Mouse (Mus musculus) heart, postnatal 25 days (tissue): Measurements from ENCODE around the gene Meox2. TPM values are rescaled to one million over a fixed set of nuclear protein-coding genes. Genes with fewer than 3 reads are reported as not detected.
A peak's percentile ranks its signal among the peaks of the same experiment; 100 is the strongest.
"Not testable (repeated sequence)": the region's sequence is repeated elsewhere in the genome, so short reads cannot be mapped to it uniquely, and the experiment has no call there.

ENCODE experiments used
- DNase-seq: peaks from one replicate; pipeline ENCODE4 v3.0.0; 2022; ENCODE audit warnings: low spot score
- intact Hi-C: fragments of 180-260 bp; cut with DNase I; formaldehyde crosslinking; loops from one replicate; pipeline ENCODE4 v1.15.1; 2025
- total RNA-seq, 2 experiments: library from RNA; stranded (reverse); gene quantifications; 2 replicates each; pipeline ENCODE4 v1.2.3; 2021

The Meox2 gene
- 10 to 100 TPM; 12.4 to 15.4 TPM for total RNA-seq

DNA sequence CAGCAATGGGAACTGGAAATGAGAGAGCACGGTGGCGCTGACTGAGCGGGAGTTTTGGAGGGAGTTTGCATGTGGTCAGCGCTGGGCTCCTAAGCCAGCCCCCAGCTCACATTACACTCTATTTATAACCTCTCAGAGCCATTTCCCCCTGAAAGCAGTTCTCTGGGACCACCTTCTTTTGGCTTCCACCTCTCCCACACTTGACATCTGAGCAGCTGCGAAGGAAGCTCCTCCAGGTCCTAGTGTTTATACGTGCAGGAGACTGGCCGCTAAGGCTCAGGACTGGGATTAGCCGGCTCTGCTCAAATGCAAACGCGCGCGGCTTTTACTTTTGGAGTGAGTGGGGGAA lies at the start of gene Meox2:
Gene Meox2 (plus strand): TSS at position 151 of the 349 bp plus-strand sequence.
- DNase-seq = peak; percentile 61
- intact Hi-C loops = loop anchor here (2.0 to 10.0 kb wide), 5 partner anchors 136 to 1074 kb away; partner anchors contain the start of gene Agmo

DNA sequence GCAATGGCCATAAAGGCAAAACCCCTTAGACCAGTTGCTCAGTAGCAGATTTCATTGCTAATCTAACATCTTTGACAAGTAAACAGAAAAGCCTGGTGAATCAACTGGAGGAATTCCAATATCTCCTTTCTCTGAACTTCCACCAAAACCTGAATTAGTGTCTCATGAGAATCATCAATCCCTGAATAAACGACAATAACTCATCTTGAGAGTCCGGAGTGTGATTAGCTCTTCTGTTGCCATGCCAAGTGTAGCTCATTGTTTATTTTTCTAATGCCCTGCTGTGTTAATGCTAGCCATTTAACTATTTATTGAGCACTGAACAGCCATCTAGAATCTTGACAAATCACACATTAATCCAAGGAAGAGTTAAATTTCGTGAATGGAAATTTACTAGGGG lies 35.7 kb upstream of the Meox2 start:
- DNase-seq = no peak
- intact Hi-C loops = loop anchor here (10.0 kb wide), 2 partner anchors 112 to 358 kb away; no protein-coding TSS in a partner anchor

GRCm38 (mm10) chr12:37077308-37077707 lies 31.0 kb upstream of the Meox2 start:
- intact Hi-C loops = loop anchor here (1.0 to 10.0 kb wide), 3 partner anchors 107 to 373 kb away; no protein-coding TSS in a partner anchor
- DNase-seq = no peak

DNA sequence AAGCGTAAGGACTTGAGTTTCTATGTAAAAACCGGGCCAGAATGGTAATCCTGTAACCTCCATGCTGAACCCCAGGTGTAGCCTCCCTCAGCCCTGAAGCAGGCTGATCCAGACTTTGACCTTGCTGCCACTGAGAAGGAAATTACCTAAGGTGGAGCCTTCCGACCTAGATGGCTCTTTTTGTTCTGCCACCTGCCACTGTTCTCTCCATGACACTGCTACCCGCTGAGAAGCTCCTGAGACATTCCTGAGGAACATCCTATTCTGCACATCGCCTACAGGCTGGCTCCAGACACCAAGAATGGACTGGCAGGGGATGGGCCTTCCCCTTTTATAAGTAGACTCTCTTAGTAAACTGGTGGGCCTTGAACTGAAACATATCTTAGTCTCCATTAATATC lies 28.3 kb upstream of the Meox2 start:
- DNase-seq, intact Hi-C loops: not testable (repeated sequence)

DNA sequence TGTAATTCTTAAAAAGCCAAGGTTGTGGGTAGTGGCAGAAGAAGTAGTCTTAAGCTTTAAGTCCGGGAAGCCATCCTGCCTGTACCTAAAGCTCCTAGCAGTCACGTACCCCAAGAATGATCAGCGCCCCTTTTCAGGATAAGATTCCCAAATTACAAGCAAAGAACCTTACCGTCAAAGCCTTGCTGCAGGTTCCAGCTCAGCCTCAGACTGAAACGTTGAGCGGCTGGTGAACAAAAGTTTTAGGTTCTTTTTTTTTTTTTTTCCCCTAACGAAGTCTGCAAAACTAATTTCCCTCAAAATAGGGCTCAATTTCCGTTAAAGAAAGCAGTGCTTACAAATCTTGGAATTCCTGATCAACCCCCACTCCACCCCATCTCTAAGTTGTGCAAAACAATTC lies 1.8 kb upstream of the Meox2 start:
- intact Hi-C loops = loop anchor here (2.0 to 10.0 kb wide), 6 partner anchors 56 to 1072 kb away; partner anchors contain the start of gene Agmo
- DNase-seq = no peak

DNA sequence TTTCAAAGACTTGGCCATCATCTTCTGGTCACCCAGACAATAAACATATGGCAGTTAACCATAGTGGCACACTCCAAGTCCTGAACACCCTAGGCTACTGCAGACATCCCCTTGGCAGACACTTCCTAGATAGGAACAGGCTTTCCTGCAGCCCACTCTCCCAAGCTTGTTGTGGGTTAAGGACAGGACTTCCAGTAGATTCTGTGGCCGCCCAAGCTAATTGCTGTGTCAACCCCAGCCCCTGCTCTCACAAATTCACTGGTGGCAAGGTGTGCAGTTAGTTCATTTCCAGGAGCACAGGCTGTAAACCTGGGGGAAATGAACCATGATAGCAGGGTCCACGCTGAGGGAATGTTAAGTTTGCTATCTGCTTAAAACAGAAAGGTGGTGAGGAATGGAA lies 1.2 kb upstream of the Meox2 start:
- intact Hi-C loops = loop anchor here (2.0 to 10.0 kb wide), 6 partner anchors 56 to 1072 kb away; partner anchors contain the start of gene Agmo

DNA sequence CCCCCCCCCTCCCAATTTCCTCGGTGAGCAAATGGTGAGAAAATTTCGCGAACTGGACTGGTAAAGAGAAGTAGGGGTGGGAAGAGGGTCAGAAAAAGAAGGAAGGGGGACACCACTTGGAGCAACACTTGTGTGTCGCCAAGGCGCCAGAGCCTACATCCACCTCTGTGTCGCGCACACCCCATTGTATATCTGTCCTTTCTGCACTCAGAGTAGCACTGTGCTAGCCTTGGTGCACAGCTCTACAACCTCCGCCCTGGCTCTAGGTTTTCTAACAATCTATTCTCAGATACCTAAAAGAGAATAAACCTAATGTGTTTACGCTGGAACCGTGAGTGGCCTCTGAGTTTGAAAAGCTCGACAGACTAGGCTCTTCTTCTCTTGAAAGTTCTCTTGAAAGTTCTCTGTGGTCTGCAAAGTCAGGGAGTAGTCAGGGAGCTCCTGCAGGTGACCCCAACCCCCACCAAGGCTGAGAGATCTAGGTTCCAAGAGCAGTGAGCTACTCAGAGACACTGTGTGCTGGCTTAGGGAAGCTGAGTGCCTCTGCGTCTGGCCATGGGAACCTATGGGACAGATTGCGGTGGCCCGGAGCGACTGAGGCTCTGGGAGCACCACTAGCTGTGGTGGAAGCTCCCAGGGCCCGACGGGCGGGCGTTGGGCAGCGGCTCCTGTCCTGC lies 489 bp upstream of the Meox2 start:
- intact Hi-C loops = loop anchor here (2.0 to 10.0 kb wide), 7 partner anchors 57 to 1073 kb away; partner anchors contain the start of gene Agmo
- DNase-seq = no peak

More for the DNA sequence above, 1.2 kb upstream of the Meox2 start:
- DNase-seq = no peak

DNA sequence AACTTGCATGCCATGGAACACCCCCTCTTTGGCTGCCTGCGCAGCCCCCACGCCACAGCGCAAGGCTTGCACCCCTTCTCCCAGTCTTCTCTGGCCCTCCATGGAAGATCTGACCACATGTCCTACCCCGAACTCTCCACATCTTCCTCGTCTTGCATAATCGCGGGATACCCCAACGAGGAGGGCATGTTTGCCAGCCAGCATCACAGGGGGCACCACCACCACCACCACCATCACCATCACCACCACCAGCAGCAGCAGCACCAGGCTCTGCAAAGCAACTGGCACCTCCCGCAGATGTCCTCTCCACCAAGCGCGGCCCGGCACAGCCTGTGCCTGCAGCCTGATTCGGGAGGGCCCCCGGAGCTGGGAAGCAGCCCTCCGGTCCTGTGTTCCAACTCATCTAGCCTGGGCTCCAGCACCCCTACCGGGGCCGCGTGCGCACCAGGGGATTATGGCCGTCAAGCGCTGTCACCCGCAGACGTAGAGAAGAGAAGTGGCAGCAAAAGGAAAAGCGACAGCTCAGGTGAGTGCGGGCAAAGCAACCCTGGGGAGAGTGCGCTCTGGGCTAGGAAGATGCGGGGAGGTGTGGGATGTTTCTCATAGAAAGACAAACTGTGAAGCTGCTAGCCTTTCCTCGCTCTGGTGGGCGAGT lies 606 bp downstream of the Meox2 start:
- peak; percentile 7 for DNase-seq
- intact Hi-C loops = loop anchor here (2.0 to 10.0 kb wide), 5 partner anchors 136 to 1074 kb away; partner anchors contain the start of gene Agmo

- intact Hi-C loops = loop anchor here (2.0 to 10.0 kb wide), 5 partner anchors 135 to 1075 kb away; partner anchors contain the start of gene Agmo
- no peak for DNase-seq
Measured at GRCm38 (mm10) chr12:37109474-37110012, 1.2 kb downstream of the Meox2 start.

DNA sequence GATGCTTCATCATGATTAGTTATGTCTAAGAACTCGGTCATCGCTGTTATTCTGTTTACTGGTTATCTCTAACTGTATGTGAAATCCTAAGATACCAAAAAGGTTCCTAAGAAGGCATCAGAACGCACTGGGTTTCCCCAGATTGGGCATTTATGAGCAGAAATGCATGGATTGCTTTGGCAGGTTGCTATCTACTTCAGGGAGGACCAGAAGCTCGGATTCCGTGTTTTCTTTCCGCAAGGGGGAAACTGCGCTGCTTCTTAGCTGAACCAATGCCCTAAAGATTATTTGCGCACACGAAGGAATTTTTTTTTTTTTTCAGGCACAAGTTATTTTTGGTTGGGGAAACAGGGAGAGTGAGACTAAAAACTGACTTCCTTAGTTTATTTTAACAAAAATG lies 2.6 kb downstream of the Meox2 start:
- intact Hi-C loops = no loop called here
- no peak for DNase-seq

GRCm38 (mm10) chr12:37119246-37119645 lies 10.9 kb downstream of the Meox2 start:
- DNase-seq = no peak
- intact Hi-C loops = no loop called here

DNA sequence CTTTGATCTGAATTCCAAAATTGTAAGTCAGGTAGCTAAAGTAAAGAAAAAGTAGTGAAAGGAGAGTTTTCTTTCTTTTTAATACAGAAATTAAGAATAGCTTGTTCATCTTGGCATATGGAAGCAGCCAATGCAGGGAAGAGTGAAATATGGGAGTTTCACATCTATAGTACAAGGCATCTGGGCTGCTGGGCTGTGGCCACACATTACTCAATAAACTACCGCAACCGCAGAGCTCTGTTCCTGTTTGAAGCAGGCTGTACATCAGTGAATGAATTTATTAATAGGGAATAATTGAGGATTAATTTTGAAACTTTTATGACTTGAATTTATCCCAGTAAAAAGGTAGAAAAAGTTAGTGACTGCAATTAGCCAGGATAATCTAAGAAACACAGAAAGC lies 15.4 kb downstream of the Meox2 start:
- intact Hi-C loops = no loop called here
- no peak for DNase-seq

DNA sequence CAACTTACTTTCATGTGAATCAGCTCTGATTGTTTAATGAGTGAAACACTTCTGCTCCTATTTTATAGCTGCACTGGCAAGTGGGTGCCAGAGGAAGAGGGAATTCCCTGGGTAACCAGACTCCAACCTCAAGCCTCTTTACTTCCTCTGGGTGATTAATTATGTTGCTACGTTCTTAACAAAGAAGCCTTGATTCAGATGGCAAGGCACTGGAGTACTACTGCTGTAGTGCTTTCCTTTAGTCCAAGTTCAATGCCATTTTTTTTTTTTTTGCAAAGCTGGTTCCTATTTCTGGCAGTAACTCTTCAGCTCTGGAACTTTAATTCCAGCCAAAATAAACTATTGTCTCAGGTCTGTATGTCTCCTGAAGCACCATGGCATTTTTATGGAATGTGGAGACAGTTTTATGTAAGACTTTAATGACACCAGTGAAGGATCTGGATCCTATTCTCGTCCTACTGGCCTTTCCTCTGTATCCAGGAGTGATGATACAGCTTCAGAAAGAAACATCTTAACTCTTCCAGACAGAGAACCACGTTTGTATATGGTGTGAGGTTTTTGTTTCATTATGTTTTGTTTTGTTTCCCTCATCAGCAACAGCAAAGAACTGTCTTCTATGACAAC lies 33.9 kb downstream of the Meox2 start:
- no peak for DNase-seq
- intact Hi-C loops = no loop called here

GRCm38 (mm10) chr12:37143879-37144278 lies 35.5 kb downstream of the Meox2 start:
- intact Hi-C loops = no loop called here
- no peak for DNase-seq

DNA sequence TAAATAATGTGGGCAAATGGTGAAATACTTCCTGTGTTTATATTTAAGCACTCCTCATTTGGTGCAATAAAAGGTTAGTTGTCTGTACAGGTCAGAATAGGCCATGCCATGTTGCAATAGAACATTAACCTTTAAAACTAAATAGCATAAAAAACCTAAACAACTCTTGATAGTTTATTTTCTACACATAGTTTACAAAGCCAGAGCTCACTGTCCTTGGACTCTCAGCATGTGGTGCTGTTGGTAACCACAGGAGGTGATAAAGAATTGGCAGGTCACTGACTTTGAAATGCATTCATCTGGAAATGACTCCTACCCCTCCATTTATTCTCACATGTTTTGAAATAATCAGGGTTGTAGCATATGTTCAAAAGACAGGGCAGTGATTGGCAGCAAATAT lies 59.4 kb downstream of the Meox2 start:
- DNase-seq = no peak
- intact Hi-C loops = no loop called here

DNA sequence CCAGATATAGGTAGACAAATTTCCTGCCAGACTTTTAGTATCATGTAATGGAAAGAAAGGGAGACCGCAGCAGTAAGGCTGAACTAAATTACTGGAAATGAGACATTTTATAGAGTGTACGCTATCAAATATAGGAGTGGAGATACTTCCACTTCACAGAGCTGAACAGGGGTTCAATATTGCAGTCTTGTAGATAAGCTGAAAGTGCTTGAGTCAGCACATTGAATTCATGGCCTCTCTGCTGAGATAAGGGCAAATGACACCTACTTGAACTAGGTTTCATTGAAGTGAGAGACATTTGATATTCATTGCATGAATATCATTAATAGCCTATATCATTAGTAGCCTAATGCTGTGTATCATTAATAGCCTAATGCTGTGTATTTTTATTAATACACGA lies 65.0 kb downstream of the Meox2 start:
- intact Hi-C loops = no loop called here
- DNase-seq = no peak

- DNase-seq = no peak
- intact Hi-C loops = loop anchor here (5.0 to 10.0 kb wide), 3 partner anchors 109 to 471 kb away; no protein-coding TSS in a partner anchor
Measured at GRCm38 (mm10) chr12:37183689-37184088, 75.3 kb downstream of the Meox2 start.

- intact Hi-C loops = loop anchor here (10.0 kb wide), 1 partner anchor 114 kb away; no protein-coding TSS in a partner anchor
- DNase-seq = no peak
Measured at GRCm38 (mm10) chr12:37188940-37189488, 80.7 kb downstream of the Meox2 start.
